Mouse (Mus musculus) megakaryocyte, adult 5-6 weeks (primary cell): ENCODE measurements around the gene 9430015G10Rik. TPM values are rescaled to one million over a fixed set of nuclear protein-coding genes. Genes with fewer than 3 reads are reported as not detected.
"Not testable (repeated sequence)": the region's sequence is repeated elsewhere in the genome, so short reads cannot be mapped to it uniquely, and the experiment has no call there.

Experiments
- ATAC-seq: 2 replicates; pipeline ENCODE4 v1.8.0; 2016; ENCODE audit warnings: mild to moderate bottlenecking, inconsistent platforms; ENCODE audit not compliant: poor library complexity, severe bottlenecking
- total RNA-seq, 2 experiments: library from RNA; stranded (forward) in 1 of 2; stranded (reverse) in 1 of 2; fragments of 153-499, 151-499 nt in 1 of 2; fragments of 221-1000, 200-1000 nt in 1 of 2; gene quantifications; 2 replicates each; pipeline versions ENCODE4 v1.2.3 to v1.2.4; 2015 to 2017

9430015G10Rik gene
- total RNA-seq, 2 experiments from 2014 or later = 11.7 to 20.1 TPM

DNA sequence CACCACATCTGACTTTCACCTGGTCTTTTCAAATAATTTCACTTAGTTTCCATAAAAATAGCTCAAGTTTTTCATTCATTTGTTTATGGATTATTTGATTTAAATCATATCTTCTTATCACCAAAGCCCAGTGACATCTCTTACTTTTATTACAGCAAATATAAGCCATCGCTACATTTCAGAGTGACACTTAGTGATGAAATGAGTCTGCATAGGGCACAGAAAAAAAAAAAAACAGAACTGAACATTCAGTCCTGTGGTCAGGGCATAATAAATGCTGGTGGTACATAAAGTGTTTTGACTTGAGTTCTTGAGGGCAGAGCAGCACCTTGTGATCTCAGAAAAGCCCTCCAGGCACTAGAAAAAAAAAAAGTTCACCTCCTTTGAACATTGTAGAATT, 13.6 kb upstream of the 9430015G10Rik start:
- ATAC-seq = no peak

DNA sequence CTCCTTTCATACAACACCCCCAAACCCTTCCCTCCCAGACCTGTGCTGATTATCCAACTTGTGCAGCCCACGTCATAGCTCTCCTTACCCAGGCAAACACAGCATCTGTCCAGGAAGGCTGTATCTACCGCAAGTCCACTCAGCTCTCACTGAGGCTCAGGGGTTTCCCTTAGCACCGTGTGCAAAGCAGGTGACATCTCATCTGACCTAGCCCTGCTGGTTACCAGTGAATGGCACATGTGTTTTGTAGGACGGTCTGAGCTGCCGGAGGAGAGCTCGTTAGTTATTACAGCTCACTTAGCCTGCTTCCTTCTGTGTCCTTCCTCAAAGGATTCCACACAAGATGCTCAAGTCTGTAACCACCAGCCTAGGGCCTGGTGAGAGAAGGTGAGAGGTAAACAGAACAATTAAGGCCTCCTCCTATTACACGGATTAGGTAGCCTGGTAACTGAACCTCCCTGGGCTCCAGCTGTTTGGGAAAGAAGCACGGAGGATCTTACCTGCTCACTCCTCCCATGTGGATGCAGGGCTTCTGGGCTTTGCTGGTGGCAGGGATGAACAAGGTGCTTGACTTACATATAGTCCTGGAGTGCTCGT, 11.9 kb upstream of the 9430015G10Rik start:
- no peak for ATAC-seq

DNA sequence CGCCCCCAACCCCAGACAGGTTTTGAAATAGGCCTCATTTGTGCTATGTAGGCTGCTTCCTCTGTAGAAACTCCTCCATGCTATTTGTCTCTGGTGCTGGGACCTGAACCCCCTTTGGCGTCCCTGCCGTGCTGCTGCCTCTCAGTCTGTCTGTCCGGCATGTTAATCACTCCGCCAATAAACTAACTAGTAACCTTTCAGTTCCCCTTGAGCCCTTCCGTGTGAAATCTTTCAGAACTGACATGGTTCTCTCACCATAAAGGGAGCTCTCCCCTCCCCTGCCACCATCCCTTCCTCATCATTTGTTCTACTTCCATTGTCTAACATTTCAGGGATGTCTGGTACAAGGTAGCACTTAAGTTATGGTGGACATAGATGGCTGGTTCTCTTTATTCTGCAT, 10.4 kb upstream of the 9430015G10Rik start:
- no peak for ATAC-seq

DNA sequence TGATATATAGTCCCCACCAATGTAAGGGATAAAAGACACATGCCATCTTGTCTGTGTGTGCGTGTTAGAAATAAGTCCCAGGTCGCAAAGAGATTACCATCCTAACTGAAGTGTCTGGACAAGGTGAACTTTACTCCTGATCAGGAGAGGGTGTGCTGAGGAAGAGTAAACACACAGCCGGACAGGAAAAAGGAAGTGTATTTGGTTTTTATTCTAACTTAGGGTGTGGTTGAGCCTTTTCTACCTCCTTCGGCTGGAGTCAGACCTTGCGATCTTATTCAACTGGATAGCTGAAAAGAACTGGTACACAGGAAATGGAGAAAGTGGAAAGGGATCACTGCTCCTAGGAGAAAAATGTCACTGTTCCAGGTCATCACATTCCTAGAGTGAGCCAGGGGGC, 9.3 kb upstream of the 9430015G10Rik start:
- ATAC-seq = no peak

DNA sequence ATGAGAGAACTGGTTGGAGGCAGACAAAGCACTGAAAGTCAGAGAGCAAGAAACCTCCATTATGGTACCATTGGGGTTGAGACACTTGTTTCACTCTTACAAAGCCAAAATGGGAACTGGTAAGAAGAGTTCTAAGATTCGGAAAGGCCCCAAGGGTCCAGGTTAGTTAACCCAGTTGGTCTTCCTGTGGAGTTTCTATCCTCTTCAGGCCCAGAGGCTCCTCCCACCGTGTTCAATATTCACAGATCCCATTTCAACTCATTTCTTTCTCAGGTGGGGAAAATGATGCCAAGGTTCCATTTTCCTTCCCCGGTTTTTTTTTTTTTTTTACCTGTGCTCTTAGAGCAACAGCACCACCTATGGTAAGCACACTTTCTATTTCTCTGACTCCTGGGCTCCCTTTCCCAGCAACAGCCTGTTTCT, 8.3 kb upstream of the 9430015G10Rik start:
- ATAC-seq = no peak

DNA sequence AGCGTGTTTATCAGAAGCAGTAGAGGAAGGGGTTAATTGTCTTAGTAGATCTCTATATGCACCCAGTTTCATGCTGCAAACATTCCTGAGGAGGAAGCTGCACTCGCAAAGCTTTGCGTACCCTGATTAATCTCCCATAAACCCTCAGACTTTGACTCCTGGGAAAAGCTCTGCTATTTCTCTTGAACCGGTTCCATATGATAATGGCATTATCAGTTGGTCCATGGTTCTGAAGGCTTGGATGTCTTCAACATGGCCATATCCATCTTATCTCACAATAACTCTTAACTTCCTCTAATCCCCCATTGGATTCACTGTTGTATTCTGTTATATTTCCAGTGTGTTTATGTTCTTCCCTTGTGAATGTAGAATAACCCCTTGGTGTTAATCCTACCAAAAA, 6.4 kb upstream of the 9430015G10Rik start:
- no peak for ATAC-seq

DNA sequence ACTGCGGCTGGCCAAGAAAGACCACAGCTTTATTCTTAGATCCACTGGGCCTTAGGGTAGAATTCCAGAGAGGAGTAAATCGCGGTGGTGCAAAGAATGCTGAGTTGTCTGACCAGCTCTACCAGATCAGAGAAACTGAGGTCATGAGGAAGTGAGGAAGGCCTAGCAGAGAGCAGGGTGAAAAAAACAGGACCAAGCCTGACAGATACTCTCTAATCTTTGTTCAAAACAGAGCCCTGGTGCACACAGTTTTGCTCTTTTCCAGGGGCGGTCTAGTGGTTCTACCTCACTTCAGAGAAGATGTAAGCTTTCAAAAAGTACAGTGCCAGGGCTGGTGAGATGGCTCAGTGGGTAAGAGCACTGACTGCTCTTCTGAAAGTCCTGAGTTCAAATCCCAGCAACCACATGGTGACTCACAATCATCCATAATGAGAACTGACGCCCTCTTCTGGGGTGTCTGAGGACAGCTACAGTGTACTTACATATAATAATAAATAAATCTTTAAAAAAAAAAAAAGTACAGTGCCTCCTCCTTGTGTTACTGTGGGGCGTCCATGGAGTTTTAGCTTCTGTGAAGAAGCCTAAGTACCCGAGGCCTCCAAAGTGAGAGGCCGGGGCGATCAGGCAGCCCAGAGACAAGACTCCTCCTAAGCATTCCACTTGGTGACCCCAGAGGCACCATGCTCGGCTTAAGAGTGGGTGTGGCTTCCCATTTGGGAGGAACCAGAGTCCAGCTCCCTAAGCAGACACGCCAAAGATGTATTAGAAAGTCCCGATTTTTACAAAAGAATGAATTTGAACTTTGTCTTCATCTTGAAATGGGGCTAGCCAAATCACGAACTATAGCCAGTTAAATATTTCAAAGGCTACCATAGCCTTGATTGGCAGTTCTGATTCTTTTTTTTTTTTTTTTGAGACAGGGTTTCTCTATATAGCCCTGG, 906 bp upstream of the 9430015G10Rik start:
- ATAC-seq = peak; percentile 30; the same call in 1 of the 2 replicates

DNA sequence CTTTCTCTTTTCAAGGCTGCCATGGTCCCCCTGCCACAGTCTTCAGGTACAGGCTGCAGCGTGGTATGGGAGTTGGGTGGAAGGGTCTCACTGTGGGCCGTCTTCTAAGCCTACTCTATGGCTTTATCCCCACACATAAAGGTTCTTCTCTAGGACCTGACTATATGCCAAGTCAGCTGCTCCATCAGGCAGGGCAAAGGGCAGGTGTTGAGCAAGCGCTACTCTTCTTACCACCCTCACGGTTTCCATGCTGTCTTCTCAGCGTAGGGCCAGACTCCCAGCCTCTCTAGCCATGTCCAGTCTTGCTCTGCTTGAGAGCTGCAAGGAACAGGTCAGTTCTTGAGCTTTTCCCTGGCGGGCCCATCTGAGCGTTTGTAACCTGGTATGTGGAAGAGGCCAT, 14.3 kb downstream of the 9430015G10Rik start:
- ATAC-seq = no peak

DNA sequence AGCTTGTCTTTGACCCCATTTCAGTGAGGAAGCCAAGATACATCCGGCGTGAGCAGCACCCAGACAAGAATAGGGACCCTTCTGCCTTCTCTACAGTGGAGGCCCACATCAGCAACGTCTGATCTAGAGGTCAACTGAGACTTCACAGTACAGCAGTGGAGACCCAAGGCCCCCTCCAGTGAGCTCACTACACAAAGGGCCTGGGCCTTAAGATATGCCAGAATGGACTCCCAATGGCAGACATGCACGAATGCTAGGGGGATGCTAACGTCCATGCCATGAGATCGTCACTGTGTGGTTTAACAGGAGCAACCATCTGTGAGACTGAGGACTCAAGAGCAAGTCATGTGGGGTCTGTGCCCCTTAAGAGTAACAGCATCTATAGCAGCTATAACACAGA, 15.6 kb downstream of the 9430015G10Rik start:
- no peak for ATAC-seq

DNA sequence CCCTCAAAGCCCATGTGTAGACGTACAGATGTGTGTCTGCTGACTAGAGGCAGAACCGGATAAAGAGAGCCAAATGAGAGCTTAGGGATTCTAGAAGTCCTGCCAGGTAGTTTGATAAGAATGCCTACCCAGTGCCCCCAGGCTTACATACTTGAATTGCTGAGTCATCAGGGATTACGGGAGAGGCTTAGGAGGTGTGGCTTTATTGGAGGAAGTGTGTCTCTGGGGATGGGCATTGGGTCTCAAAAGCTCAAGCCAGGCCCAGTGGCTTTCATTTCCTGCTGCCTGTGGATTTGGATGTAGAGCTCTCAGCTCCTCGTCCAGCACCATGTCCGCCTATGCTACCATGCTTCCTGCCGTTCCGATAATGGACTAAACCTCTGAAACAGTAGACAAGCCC, 17.1 kb downstream of the 9430015G10Rik start:
- ATAC-seq = 0 out of 2 replicates have a peak, but pooled peaks have one; percentile 27

DNA sequence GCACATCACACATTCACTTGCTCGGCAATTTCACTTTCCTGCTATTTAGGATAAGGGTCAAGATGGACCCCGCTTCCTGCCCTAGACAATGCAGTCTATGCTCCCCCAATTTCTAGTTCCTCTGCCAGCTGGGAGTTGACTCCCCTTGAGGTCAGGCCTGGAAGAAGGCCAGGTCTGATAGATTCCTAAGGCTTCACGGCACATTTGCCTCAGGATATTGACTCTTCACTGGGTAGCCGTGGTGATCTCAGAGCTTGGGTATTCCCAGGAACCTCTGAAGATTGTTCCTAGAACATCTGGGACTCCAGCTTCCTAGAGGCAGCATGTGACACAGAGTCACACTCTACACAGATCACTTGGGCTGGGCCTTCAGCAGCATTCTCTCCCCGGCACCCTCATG, 19.0 kb downstream of the 9430015G10Rik start:
- no peak for ATAC-seq

DNA sequence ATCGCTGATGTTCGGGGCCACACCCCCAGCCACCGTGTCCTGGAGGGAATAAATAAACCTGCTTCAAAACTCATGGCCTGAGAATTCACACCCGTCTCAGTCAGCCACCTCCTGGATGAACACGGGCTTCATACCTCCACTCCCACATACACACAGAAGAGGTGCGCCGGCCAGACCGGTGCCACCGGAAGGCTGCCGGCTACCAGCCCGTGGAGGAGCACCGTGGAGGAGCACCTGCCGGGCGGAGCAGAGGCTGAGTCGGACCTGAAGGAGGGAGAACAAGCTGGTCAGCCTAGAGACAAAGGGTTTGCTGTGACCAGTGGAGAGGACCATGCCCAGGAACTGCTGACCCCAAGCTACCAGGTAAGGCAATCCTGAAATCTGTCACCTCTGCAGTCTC, 20.7 kb downstream of the 9430015G10Rik start, which contains the start of gene Rnf223:
Gene Rnf223, plus strand, starts transcription at position 78 of the 400 bp plus-strand sequence.
- no peak for ATAC-seq

DNA sequence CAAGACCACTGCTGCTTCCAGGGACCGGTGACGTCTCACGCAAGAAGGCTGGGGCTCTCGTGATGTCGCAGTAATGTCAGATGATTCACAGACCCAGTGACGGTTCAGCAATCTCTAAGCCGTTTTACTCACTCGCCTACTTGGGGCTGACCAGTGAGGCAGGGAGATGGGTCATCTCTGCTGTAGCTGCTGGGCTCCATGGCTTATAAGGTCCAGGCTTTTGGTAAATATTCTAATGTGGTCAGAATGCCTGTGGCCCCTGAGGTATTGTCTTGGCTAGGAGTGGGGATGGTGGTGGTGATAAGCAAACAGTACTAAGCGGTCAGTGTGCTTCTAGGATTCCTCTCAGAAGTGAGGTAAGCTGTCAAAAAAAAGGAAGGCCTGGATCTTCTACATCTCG, 21.2 kb downstream of the 9430015G10Rik start:
- ATAC-seq = no peak

DNA sequence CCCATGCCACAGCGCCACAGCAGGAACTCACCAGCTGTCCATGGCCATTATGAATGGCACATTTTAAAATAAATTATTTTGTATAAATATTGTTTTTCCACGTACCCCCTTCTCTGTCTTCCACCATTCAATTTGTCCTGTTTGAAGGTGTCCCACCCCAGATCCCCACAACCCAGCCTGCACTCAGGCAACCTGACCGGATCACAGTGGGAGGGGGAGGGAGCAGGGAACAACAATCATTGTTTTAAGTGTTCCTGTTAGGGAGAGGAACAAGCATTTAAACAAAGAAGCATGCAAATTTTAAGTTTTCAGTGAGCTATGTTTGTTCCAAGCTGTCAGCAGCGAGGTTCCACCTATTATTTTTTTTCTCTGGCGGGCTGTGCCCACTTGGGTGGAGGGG, 23.6 kb downstream of the 9430015G10Rik start:
- ATAC-seq = no peak

DNA sequence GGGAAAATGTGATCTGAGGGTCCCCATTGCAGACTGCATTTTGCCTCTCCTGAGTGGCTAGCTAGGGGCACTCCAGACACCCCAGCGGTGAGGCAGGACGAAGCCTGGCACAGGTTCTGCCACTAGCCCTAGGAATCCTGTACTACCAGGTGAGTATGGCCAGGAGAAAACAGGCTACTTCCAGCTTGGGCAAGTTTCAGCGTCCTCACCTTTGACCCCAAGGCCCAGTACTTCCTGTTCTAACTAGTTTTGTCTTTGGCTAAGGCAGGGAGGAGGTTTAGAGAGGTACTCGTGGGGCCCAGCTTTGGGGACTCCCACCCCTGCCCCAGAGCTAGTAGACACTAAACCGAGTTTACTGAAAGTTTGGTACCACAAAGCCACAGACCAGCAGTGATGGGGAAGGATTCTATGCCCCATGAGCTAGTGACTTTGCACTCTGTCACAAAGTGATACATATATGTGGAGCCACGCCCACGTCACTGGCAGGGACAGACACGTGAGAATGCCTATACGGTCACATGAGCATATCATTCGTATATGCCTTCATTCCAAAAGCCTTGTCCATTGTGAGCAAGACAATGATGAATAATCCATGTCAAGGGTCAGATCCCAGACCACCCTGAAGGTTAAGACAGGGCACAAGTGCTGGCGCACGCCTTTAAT, 24.3 kb downstream of the 9430015G10Rik start:
- ATAC-seq = no peak

DNA sequence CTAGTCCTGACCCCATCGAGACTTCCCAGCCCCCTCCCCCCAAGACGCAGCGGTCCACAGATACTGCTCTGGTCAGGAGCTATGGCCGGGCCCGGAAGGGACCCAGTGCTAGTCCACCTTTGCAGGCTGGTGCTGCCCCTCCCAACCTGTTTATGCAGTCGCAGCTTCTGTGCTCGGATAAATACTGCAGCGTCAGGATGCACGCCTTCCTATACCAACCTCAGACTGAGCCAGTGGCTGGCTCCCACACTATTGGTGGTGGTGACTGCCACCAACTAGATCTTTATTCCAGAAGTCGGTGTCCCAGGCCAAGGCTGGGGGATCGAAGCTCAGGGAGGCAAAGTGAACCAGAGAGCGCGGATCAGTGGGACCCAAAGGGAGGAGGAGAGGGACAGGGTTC, 25.3 kb downstream of the 9430015G10Rik start:
- ATAC-seq = no peak

DNA sequence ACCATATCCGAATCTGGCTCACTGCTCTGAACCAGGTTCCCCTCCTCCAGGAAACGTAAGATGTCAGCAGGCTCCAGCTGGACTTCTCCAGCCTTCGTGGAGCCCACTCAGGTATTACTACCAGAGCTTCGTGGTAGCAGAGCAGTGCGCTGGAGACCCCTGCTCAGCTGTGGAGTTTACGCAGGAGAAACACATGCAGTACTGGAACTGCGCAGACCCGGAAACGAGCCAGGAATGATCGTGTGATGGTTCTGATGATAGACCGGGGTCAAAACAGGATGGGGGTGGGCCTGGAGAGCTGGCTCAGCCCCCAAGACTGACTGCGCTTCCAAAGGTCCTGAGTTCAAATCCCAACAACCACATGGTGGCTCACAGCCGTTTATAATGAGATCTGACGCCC, 26.0 kb downstream of the 9430015G10Rik start:
- ATAC-seq = no peak

DNA sequence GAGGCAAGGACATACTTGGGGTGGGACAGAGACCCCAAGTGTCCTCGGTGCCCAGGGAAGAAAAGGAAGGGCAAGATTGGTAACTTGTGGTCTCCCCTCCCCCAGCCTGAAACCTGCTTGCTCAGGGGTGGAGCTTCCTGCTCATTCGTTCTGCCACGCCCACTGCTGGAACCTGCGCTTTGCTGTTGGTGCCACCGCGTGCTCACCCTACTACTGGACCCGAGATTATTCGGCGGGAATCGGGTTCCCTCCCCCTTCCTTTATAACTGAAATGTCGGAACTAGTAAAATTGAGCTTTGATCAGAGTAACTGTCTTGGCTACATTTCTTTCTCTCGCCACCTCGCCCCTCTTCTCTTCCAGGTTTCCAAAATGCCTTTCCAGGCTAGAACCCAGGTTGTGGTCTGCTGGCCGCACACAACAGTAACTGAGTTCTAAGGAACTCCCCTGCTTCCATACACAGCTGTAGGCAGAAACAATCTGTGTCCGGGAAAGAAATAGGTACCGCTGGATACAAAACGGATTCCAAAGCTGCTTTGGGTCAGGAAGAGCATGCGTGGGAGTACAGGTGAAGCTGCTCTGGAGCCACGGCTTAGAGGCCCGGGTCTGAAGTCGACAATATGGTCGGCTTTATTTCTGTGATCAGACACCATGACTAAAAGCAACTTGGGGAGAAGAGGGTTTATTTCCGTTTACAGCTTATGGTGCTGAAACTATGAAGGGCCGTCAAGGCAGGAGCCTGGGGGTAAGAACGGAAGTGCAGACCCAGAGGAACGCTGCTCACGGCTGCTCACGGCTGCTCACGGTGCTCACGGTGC, 26.7 kb downstream of the 9430015G10Rik start:
- ATAC-seq = no peak

DNA sequence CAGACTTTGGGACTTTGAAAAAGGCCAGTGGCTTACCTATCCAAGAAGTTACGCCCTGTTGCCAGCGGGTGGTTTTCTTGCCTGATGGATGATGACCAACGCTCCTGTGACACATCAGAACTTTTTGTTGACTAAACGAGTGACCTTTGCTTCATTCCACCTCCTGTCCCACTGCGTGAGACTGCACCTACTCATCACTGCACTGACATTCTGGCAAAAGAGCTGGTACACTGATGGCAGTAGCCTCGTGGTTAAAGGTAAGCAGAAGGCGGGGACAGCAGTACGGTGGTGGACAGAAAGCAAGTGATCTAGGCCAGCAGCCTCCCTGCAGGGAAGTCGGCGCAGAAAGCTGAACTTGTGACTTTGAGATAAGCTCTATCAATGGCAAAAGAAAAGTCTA, 41.1 kb downstream of the 9430015G10Rik start:
- ATAC-seq = not testable (repeated sequence)

DNA sequence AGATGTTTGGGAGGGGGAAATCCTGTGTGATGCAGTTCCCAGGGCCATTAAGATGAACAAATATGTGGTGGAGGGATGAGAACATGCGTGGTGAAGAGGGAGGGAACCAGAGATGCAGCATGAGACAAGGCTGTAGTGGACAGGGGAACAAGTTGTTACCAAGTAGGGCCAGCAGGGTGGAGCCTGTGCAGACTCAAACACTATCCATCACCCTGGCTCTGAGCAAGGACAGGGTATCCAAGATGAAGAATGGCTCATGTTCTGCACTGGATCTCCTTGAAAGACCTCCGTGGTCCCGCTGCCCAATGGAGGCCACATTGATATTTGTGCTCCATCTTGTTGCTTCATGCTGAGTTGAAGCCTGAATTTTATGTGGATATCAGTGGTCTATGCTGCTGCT, 45.0 kb downstream of the 9430015G10Rik start:
- no peak for ATAC-seq

DNA sequence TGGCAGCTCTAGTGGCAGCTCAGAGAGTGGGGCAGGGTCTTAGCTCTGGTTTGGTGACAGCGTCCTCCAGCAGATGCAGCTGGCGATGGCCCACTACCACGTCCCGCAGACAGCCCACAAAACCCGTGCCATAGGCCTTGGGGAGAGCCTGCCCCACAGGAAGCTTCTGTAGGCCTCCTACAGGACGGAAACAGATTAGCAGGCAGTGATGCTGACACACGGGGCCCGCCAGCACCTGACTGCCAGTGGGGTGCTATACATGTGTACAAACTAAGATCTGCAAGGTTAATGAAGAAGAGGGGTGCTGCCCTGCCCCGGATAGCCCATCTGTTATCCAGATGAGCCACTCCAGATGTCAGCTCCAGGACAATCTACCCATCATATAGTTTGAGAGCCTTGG, 56.7 kb downstream of the 9430015G10Rik start:
- peak; percentile 59 for ATAC-seq
